ENCODE assay signal across 7 mouse cellular contexts in the genomic region with DNA sequence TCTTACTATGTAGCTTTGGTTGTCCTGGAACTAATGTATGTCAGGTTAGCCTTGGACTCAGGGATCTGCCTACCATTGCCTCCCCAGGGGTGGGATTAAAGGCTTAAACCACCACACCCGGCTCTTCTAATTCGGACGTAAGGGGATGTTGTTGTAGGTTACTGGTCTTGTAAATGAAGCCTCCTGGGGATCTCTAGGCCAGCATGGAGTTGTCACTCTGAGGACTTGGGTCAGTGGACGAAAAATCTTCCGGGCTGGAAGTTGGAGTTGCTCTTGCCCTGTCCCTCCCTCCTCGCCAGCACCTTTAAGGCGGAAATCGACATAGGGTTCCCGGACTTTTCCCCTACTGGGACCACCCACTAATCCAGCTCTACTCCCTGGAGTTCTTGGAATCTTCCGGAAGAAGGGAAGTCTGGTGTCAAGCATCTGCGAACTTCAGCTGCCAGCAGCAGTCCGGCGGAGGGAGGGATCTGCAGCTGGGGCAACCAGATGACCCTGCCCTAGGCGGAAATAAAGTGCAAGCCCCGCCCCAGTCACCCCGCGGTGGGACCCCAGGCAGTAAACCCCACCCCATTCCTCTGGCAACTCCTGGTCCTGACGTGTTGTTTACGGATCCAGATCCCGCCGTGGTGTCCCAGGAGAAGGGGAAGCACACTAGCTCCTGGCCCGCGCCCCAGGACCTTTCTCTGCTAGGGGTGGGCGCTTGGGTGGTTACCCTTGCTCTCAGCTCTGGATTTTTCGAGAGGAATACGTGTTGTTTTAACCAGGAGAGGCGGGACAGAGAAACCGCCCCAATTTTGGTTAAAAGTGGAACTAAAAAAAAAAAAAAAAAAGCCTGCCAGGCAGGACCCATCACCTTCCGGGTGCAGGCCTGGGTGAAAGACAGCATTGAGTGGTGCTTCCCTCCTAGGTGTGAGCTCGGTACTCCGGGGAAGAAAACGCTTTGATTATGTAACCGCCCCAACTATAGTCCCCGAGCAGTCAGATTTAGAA. TPM values are rescaled to one million over a fixed set of nuclear protein-coding genes. Genes with fewer than 3 reads are reported as not detected.
DNase-seq lines count a peak whose midpoint lies in the region; ATAC-seq and TF ChIP-seq lines count a peak whose summit lies in the region.

No protein-coding gene starts in this region.

- peak overlapping the region; percentile 76 for H3K9ac ChIP-seq in embryonic facial prominence, embryonic 13.5 days
- 0 out of 2 replicates have a peak overlapping the region, but pooled peaks have one; percentile 2 for H3K9ac ChIP-seq in midbrain, postnatal 0 days (replicated peaks; ENCODE audit: low read length, poor library complexity, severe bottlenecking)

- TF ChIP-seq CTCF in midbrain, postnatal 0 days (IDR thresholded peaks at IDR 0.05): no peak

- H3K4me3 ChIP-seq in embryonic facial prominence, embryonic 13.5 days: peak overlapping the region; percentile 49
- peak overlapping the region; percentile 27; the same call in 1 of the 2 replicates for H3K4me3 ChIP-seq in midbrain, postnatal 0 days (ENCODE audit: low read depth, low read length)

- no peaks in the 10 kb centered on the region for H3K27me3 ChIP-seq in embryonic facial prominence, embryonic 13.5 days
- no peaks in the 10 kb centered on the region for H3K27me3 ChIP-seq in midbrain, postnatal 0 days (ENCODE audit: insufficient read depth, low read length)

- no peaks in the 10 kb centered on the region for H3K9me3 ChIP-seq in embryonic facial prominence, embryonic 13.5 days
- no peaks in the 10 kb centered on the region for H3K9me3 ChIP-seq in midbrain, postnatal 0 days (ENCODE audit: low read length)

- 3% methylated on average over 34 of the region's 34 CpGs for WGBS in embryonic facial prominence, embryonic 13.5 days
- WGBS in midbrain, postnatal 0 days: 7% methylated on average over 34 of the region's 34 CpGs

- peak; percentile 95 for DNase-seq in adrenal gland, postnatal 10 days
- DNase-seq in heart, adult 8-10 months (ENCODE audit: low spot score): peak; percentile 95
- DNase-seq in kidney, adult 8-10 months: peak; percentile 94 to 96
- peak; percentile 88 for DNase-seq in liver
- DNase-seq in midbrain, postnatal 0 days (ENCODE audit: low spot score): peak; percentile 59
- peak; percentile 62 to 71 for DNase-seq in spleen, postnatal 14 days (ENCODE audit: low spot score in 2 of 2)

- peak overlapping the region; percentile 89 for H3K27ac ChIP-seq in embryonic facial prominence, embryonic 13.5 days
- peak overlapping the region; percentile 55; the same call in 1 of the 2 replicates for H3K27ac ChIP-seq in midbrain, postnatal 0 days (ENCODE audit: low read depth, low read length)

- H3K36me3 ChIP-seq in embryonic facial prominence, embryonic 13.5 days: no peaks in the 10 kb centered on the region
- H3K36me3 ChIP-seq in midbrain, postnatal 0 days (ENCODE audit: insufficient read depth, low read length): no peaks in the 10 kb centered on the region

- H3K4me2 ChIP-seq in embryonic facial prominence, embryonic 13.5 days: peak overlapping the region; percentile 80
- H3K4me2 ChIP-seq in midbrain, postnatal 0 days (ENCODE audit: low read depth, low read length, poor library complexity, severe bottlenecking): peak overlapping the region; percentile 53

- peaks cover 27% of the 10 kb centered on the region for H3K4me1 ChIP-seq in embryonic facial prominence, embryonic 13.5 days
- no peaks in the 10 kb centered on the region for H3K4me1 ChIP-seq in midbrain, postnatal 0 days (ENCODE audit: insufficient read depth, low read length)

- ATAC-seq in embryonic facial prominence, embryonic 13.5 days (ENCODE audit: insufficient number of reproducible peaks, insufficient read depth, low FRiP score, low TSS enrichment, low read depth): peak; percentile 68; the same call in 1 of the 2 replicates
- ATAC-seq in midbrain, postnatal 0 days (ENCODE audit: low FRiP score): no peak

RNA-seq across cellular contexts. Expression of gene Sp1, which starts 6.4 kb away (rescaled TPM):
- total RNA-seq in adrenal gland, postnatal 10 days (2021): 10 to 100 TPM; 67.8 to 83.4 TPM
- polyA plus RNA-seq in embryonic facial prominence, embryonic 13.5 days (2015; fragmentation: Nextera tagmentation; extraction: Ambion mirVana): 12.3 and 14.1 TPM in 2 replicates
- total RNA-seq in heart, adult 8-10 months (2022): 10 to 100 TPM; 31.8 to 43.8 (median 38.7) TPM
- 20.9 and 25.6 TPM in 2 replicates for total RNA-seq in midbrain, postnatal 0 days (2014; rRNA removed)
- polyA plus RNA-seq in midbrain, postnatal 0 days (2015; fragmentation: Nextera tagmentation; extraction: Ambion mirVana): 2.2 and 2.8 TPM in 2 replicates

RNA-seq across cellular contexts. Expression of gene Sp7, which starts 32.5 kb away (rescaled TPM):
- 1 to 10 TPM in 1 of 2 experiments, under 1 TPM in 1; 0.15 to 2.3 TPM for total RNA-seq in adrenal gland, postnatal 10 days (2021)
- polyA plus RNA-seq in embryonic facial prominence, embryonic 13.5 days (2015; fragmentation: Nextera tagmentation; extraction: Ambion mirVana): 24.1 and 32.7 TPM in 2 replicates
- not detected for total RNA-seq in heart, adult 8-10 months (2022)
- 0.47 and 0.60 TPM in 2 replicates for total RNA-seq in midbrain, postnatal 0 days (2014; rRNA removed)
- polyA plus RNA-seq in midbrain, postnatal 0 days (2015; fragmentation: Nextera tagmentation; extraction: Ambion mirVana): 0.10 and 0.31 TPM in 2 replicates

RNA-seq across cellular contexts. Expression of gene Amhr2, which starts 45.6 kb away (rescaled TPM):
- 1 to 10 TPM; 1.7 to 2.1 TPM for total RNA-seq in adrenal gland, postnatal 10 days (2021)
- not detected in 2 replicates for polyA plus RNA-seq in embryonic facial prominence, embryonic 13.5 days (2015; fragmentation: Nextera tagmentation; extraction: Ambion mirVana)
- under 1 TPM; 0.19 to 1.00 (median 0.63) TPM for total RNA-seq in heart, adult 8-10 months (2022)
- 0.38 and 0.85 TPM in 2 replicates for total RNA-seq in midbrain, postnatal 0 days (2014; rRNA removed)
- polyA plus RNA-seq in midbrain, postnatal 0 days (2015; fragmentation: Nextera tagmentation; extraction: Ambion mirVana): 0.60 and 1.0 TPM in 2 replicates

RNA-seq across cellular contexts. Expression of gene Aaas, which starts 49.0 kb away (rescaled TPM):
- 10 to 100 TPM; 21.4 to 24.7 TPM for total RNA-seq in adrenal gland, postnatal 10 days (2021)
- polyA plus RNA-seq in embryonic facial prominence, embryonic 13.5 days (2015; fragmentation: Nextera tagmentation; extraction: Ambion mirVana): 72.9 and 80.6 TPM in 2 replicates
- total RNA-seq in heart, adult 8-10 months (2022): 10 to 100 TPM in 3 of 4 experiments, 1 to 10 TPM in 1; 9.8 to 15.0 (median 12.5) TPM
- 21.8 and 31.1 TPM in 2 replicates for total RNA-seq in midbrain, postnatal 0 days (2014; rRNA removed)
- polyA plus RNA-seq in midbrain, postnatal 0 days (2015; fragmentation: Nextera tagmentation; extraction: Ambion mirVana): 30.1 and 32.8 TPM in 2 replicates

RNA-seq across cellular contexts. Expression of gene Prr13, which starts 59.3 kb away (rescaled TPM):
- total RNA-seq in adrenal gland, postnatal 10 days (2021): 10 to 100 TPM; 46.9 to 53.1 TPM
- 74.8 and 79.2 TPM in 2 replicates for polyA plus RNA-seq in embryonic facial prominence, embryonic 13.5 days (2015; fragmentation: Nextera tagmentation; extraction: Ambion mirVana)
- 10 to 100 TPM; 18.7 to 25.3 (median 22.0) TPM for total RNA-seq in heart, adult 8-10 months (2022)
- 23.1 and 23.2 TPM in 2 replicates for total RNA-seq in midbrain, postnatal 0 days (2014; rRNA removed)
- polyA plus RNA-seq in midbrain, postnatal 0 days (2015; fragmentation: Nextera tagmentation; extraction: Ambion mirVana): 93.5 and 99.1 TPM in 2 replicates
